Mouse (Mus musculus) cortical plate, adult 2 months (tissue): ENCODE measurements at regions not wholly inside any gene's neighbourhood (a gene's known extent, or its start where the extent isn't known, plus 50 kb on each side); places are given as distances from the start of the nearest gene placed in this dataset.

Experiments
- H3K27ac ChIP-seq: fragments of 200-500 bp; 2 replicates; pipeline ENCODE4 v1.5.1; 2012; ENCODE audit warnings: low read length, control low read depth, inconsistent platforms; ENCODE audit not compliant: insufficient read depth
- H3K4me1 ChIP-seq: fragments of 200-500 bp; 2 replicates; pipeline ENCODE4 v1.6.1; 2011; ENCODE audit warnings: low read length; ENCODE audit not compliant: control insufficient read depth, insufficient read depth
- H3K4me3 ChIP-seq: fragments of 200-500 bp; 2 replicates; pipeline ENCODE4 v1.5.1; 2011; ENCODE audit warnings: mild to moderate bottlenecking, low read length, control low read depth; ENCODE audit not compliant: insufficient read depth
- CTCF ChIP-seq: fragments of 200-500 bp; IDR thresholded peaks from 2 replicates; pipeline ENCODE4 v1.5.1; 2011; ENCODE audit warnings: mild to moderate bottlenecking, control low read depth, low read length; ENCODE audit not compliant: insufficient read depth; ENCODE audit errors: extremely low read depth
- POLR2A ChIP-seq: fragments of 200-500 bp; IDR thresholded peaks from 2 replicates; pipeline ENCODE4 v1.6.1; 2011; ENCODE audit warnings: mild to moderate bottlenecking, low read length, control low read depth; ENCODE audit not compliant: insufficient read depth; ENCODE audit errors: extremely low read depth

- TF ChIP-seq POLR2A (no peak), CTCF (no peak)
- no peak overlapping the region for H3K27ac ChIP-seq
- 0 out of 2 replicates have a peak, but pooled peaks cover 2% of the 10 kb centered on the region for H3K4me1 ChIP-seq
- no peak overlapping the region for H3K4me3 ChIP-seq
Observed at GRCm38 (mm10) chr13:6330320-6330950, 217.5 kb upstream of the Pitrm1 start.

GRCm38 (mm10) chr13:6340157-6340556, 207.8 kb upstream of the Pitrm1 start:
- no peak for TF ChIP-seq POLR2A
- TF ChIP-seq CTCF: no peak
- no peak overlapping the region for H3K27ac ChIP-seq
- no peak overlapping the region for H3K4me3 ChIP-seq
- H3K4me1 ChIP-seq: peaks cover 6% of the 10 kb centered on the region

GRCm38 (mm10) chr13:6341102-6341737, 206.7 kb upstream of the Pitrm1 start:
- TF ChIP-seq CTCF (no peak), POLR2A (no peak)
- Histone ChIP-seq H3K27ac (no peak overlapping the region), H3K4me1 (peaks cover 6% of the 10 kb centered on the region)

GRCm38 (mm10) chr13:6365169-6365568, 182.8 kb upstream of the Pitrm1 start:
- H3K27ac ChIP-seq: peak overlapping the region; percentile 59; the same call in 1 of the 2 replicates
- no peak for TF ChIP-seq POLR2A
- no peak for TF ChIP-seq CTCF

More at GRCm38 (mm10) chr13:6341102-6341737, 206.7 kb upstream of the Pitrm1 start:
- H3K4me3 ChIP-seq: no peak overlapping the region

GRCm38 (mm10) chr13:6367661-6368060, 180.3 kb upstream of the Pitrm1 start:
- Histone ChIP-seq H3K4me1 (no peaks in the 10 kb centered on the region), H3K27ac (no peak overlapping the region), H3K4me3 (no peak overlapping the region)
- TF ChIP-seq CTCF (no peak), POLR2A (no peak)

More at GRCm38 (mm10) chr13:6365169-6365568, 182.8 kb upstream of the Pitrm1 start:
- Histone ChIP-seq H3K4me1 (no peaks in the 10 kb centered on the region), H3K4me3 (no peak overlapping the region)

- Histone ChIP-seq H3K27ac (no peak overlapping the region), H3K4me3 (no peak overlapping the region), H3K4me1 (no peaks in the 10 kb centered on the region)
- TF ChIP-seq POLR2A (no peak), CTCF (no peak)
Observed at GRCm38 (mm10) chr13:6374570-6375173, 173.3 kb upstream of the Pitrm1 start.

GRCm38 (mm10) chr13:6377919-6378318, 170.0 kb upstream of the Pitrm1 start:
- no peak for TF ChIP-seq POLR2A
- no peak for TF ChIP-seq CTCF
- Histone ChIP-seq H3K4me3 (no peak overlapping the region), H3K4me1 (no peaks in the 10 kb centered on the region), H3K27ac (no peak overlapping the region)

GRCm38 (mm10) chr13:6395562-6396223, 152.3 kb upstream of the Pitrm1 start:
- Histone ChIP-seq H3K4me1 (no peaks in the 10 kb centered on the region), H3K4me3 (no peak overlapping the region), H3K27ac (no peak overlapping the region)
- TF ChIP-seq CTCF (no peak), POLR2A (no peak)

GRCm38 (mm10) chr13:6397648-6398047, 150.3 kb upstream of the Pitrm1 start:
- Histone ChIP-seq H3K4me3 (no peak overlapping the region), H3K4me1 (no peaks in the 10 kb centered on the region), H3K27ac (no peak overlapping the region)
- no peak for TF ChIP-seq POLR2A
- TF ChIP-seq CTCF: no peak
